Mouse (Mus musculus) erythroblast, embryonic 14.5 days (primary cell): Measurements from ENCODE around the gene Enpp3.

Experiments
- GATA1 ChIP-seq: IDR thresholded peaks from 2 replicates; pipeline ENCODE4 v1.6.1; 2012; ENCODE audit warnings: low read length, inconsistent platforms, mixed read lengths
- TAL1 ChIP-seq: IDR thresholded peaks from 3 replicates; pipeline ENCODE4 v1.6.1; 2012; ENCODE audit warnings: low read length, inconsistent platforms, mixed read lengths

DNA sequence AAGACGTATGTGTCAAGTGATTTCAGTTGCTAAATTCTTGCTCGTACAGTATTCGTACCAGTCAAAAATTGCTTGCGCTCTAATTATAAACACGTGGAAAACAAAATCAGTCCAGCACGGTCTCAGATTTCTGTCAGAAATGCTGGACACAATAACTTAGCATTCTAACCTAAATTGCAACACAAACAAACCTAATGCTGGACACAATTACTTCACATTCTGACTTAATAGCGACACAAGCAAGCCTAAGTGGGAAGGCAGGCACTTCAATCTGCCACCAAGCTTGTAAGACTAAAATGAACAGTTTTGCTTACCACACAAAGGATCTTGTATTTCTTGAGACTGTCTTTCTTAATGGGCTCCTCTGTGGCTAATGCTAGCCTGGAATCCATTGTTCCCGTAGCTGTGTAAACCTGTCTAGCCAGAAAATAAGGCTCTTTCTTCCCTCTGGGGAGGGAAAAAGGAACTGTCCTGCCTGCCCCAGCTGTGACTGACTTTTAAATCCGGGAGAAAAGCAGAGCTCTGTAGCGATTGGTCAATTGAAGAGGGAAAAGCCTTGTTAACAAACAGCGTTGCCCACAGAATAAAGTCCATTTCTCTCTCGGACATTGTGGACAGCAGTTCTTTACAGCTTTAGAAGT lies 6.8 kb downstream of the Enpp3 start:
- TF ChIP-seq TAL1, result no peak
- no peak for TF ChIP-seq GATA1
